Mouse (Mus musculus) kidney, postnatal 0 days (tissue): Measurements from ENCODE around the gene Syne1. TPM values are rescaled to one million over a fixed set of nuclear protein-coding genes. Genes with fewer than 3 reads are reported as not detected.

ENCODE experiments used
- ATAC-seq: fragments of 200-750 bp; cut with Nextera tagmentation; replicated peaks from 2 replicates; pipeline ENCODE4 v1.8.0; 2017; ENCODE audit warnings: low read depth, moderate number of reproducible peaks, moderate TSS enrichment, moderate library complexity; ENCODE audit not compliant: low FRiP score
- DNase-seq: peaks from one replicate; pipeline ENCODE4 v3.0.0-alpha.2; 2016; ENCODE audit warnings: low spot score
- H3K27ac ChIP-seq: fragments of 300-500 bp; sonication (generic); 2 replicates; pipeline ENCODE4 v1.5.1; 2014; ENCODE audit warnings: mild to moderate bottlenecking
- H3K27me3 ChIP-seq: fragments of 300-500 bp; sonication (generic); 2 replicates; pipeline ENCODE4 v1.6.1; 2014; ENCODE audit warnings: low read length, mixed read lengths; ENCODE audit not compliant: insufficient read depth
- H3K36me3 ChIP-seq: fragments of 300-500 bp; sonication (generic); 2 replicates; pipeline ENCODE4 v1.6.1; 2014; ENCODE audit warnings: low read length, mixed read lengths; ENCODE audit not compliant: insufficient read depth
- H3K4me1 ChIP-seq: fragments of 300-500 bp; sonication (generic); replicated peaks from 2 replicates; pipeline ENCODE4 v1.6.1; 2014; ENCODE audit warnings: antibody characterized with exemption, low read length, mixed read lengths; ENCODE audit not compliant: insufficient read depth
- H3K4me2 ChIP-seq: fragments of 300-500 bp; sonication (generic); 2 replicates; pipeline ENCODE4 v1.6.1; 2014; ENCODE audit warnings: mild to moderate bottlenecking, low read length, moderate library complexity, mixed read lengths
- H3K4me3 ChIP-seq: fragments of 300-500 bp; sonication (generic); replicated peaks from 2 replicates; pipeline ENCODE4 v1.5.1; 2014; ENCODE audit warnings: low read depth, low read length
- H3K9ac ChIP-seq: fragments of 300-500 bp; sonication (generic); 2 replicates; pipeline ENCODE4 v1.6.1; 2014; ENCODE audit warnings: low read depth, low read length
- H3K9me3 ChIP-seq: fragments of 300-500 bp; sonication (generic); replicated peaks from 2 replicates; pipeline ENCODE4 v1.6.1; 2016; ENCODE audit warnings: low read length, inconsistent platforms, mixed read lengths
- CTCF ChIP-seq: IDR thresholded peaks from 2 replicates; pipeline ENCODE4 v1.5.1; 2016; ENCODE audit warnings: antibody characterized with exemption, low read depth, mild to moderate bottlenecking, moderate library complexity
- WGBS: fragments of 180-500 bp; shearing (Covaris S2); extraction: QIAGEN DNeasy Blood & Tissue Kit; methylation state at CpG from one replicate; pipeline ENCODE4 v1.1.7; 2014; 5-methylcytosine and 5-hydroxymethylcytosine counted together
- polyA plus RNA-seq: library from polyadenylated mRNA; unstranded; fragments of >200 nt; fragmentation: Nextera tagmentation; extraction: Ambion mirVana; gene quantifications from 2 replicates; pipeline ENCODE4 v1.2.1, GENCODE M21; 2015

The Syne1 gene
- polyA plus RNA-seq, 1 experiment from 2014 or later, result 5.2 TPM

DNA sequence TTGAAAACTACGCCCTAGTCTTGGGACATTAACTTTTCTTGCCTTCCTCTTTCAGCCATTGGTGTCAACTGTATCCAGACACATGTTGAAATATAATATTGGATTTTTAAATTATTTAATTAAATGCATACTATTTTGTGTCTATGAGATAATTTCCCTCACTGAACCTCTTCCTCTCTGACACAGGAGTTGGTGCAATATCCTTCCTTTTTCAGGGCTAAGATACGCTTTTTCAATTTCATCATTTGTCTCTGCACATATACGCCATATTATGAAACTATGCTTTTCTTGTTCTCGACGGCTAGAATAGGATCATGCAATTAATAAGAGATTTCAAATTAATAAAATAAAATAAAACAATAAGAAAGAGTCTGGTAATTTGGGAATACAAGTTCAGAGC lies 4.9 kb downstream of the Syne1 start:
- TF ChIP-seq CTCF, result no peak
- no peak for DNase-seq
- 0 out of 2 replicates have a peak, but pooled peaks cover 2% of the 10 kb centered on the region for H3K27me3 ChIP-seq
- 90% methylated on average over 5 of the region's 5 CpGs for WGBS
- H3K4me1 ChIP-seq, result no peaks in the 10 kb centered on the region
- no peak overlapping the region for H3K9ac ChIP-seq
- H3K4me2 ChIP-seq, result no peak overlapping the region
- no peak for ATAC-seq
- H3K4me3 ChIP-seq, result no peak overlapping the region
- no peak overlapping the region for H3K27ac ChIP-seq
- H3K36me3 ChIP-seq, result no peaks in the 10 kb centered on the region
- H3K9me3 ChIP-seq, result no peaks in the 10 kb centered on the region

DNA sequence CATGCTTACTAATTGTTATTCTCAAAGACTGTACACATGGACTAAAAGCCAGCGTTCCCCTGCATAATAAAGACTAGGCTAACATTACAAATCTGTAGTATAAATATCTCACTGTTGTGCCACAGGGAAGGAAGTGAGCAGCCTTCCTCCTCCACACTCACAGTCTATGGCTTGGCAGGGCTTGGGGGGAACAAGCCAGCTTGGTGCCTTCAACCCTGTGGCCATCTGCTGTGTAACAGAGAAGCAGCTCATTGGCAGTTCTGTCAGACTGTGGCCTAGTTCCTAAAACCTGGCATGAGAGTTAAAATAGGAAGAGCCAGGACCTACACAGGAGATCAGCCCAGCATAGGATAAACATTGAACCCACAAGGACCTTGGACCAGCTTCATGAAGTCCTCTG lies 23.0 kb downstream of the Syne1 start:
- Histone ChIP-seq H3K36me3 (no peaks in the 10 kb centered on the region), H3K27ac (no peak overlapping the region), H3K9me3 (no peaks in the 10 kb centered on the region), H3K4me1 (no peaks in the 10 kb centered on the region), H3K4me2 (no peak overlapping the region), H3K27me3 (no peaks in the 10 kb centered on the region), H3K4me3 (no peak overlapping the region), H3K9ac (no peak overlapping the region)
- WGBS, result 73% methylated on average over 1 of the region's 1 CpGs
- no peak for DNase-seq
- ATAC-seq, result no peak
- no peak for TF ChIP-seq CTCF

DNA sequence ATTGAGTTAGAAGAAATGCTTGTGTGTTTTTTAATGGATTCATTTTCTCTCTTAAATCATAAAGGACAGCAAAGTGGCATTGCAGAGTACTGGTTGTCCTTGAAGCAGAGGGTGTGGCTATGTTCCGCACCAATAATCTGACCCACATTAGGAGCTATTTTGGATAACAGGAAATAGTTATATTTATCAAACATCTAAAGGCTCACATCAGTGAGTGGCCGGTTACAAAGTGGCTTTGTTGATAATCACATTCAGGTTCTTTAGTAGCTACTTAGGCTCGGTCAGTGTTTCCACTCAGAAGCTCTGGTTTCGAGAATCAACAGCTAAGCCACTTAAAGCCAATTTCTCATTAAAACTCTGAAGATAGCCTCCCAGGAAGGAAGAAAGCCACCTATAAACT lies 23.6 kb downstream of the Syne1 start:
- Histone ChIP-seq H3K27me3 (no peaks in the 10 kb centered on the region), H3K9me3 (no peaks in the 10 kb centered on the region), H3K4me2 (no peak overlapping the region), H3K9ac (no peak overlapping the region), H3K36me3 (no peaks in the 10 kb centered on the region), H3K4me1 (no peaks in the 10 kb centered on the region), H3K4me3 (no peak overlapping the region), H3K27ac (no peak overlapping the region)
- ATAC-seq (no peak), DNase-seq (no peak)
- no peak for TF ChIP-seq CTCF
- 70% methylated on average over 4 of the region's 4 CpGs for WGBS

DNA sequence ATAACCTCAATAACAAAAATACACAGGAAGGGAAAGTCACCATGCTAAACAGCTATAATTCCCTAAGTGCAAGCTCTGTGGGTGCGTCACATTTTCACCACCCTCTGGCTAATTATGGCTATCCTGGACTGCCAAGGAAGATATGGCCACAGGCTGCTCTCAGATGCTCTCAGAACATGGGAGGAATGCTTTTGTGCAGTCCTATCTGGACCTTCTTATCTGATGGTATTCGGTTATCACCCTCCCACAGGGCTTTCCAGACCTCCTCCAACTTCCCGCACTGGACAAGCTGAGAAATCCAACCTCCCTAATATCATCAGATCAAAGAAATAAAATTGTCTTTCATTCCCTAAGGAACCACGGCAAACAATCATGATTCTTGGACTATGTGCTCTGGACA lies 28.4 kb downstream of the Syne1 start:
- Histone ChIP-seq H3K4me2 (no peak overlapping the region), H3K27ac (no peak overlapping the region), H3K36me3 (no peaks in the 10 kb centered on the region), H3K4me3 (no peak overlapping the region), H3K9me3 (no peaks in the 10 kb centered on the region), H3K27me3 (no peaks in the 10 kb centered on the region), H3K9ac (no peak overlapping the region), H3K4me1 (no peaks in the 10 kb centered on the region)
- no peak for ATAC-seq
- WGBS, result 72% methylated on average over 4 of the region's 4 CpGs
- no peak for TF ChIP-seq CTCF
- no peak for DNase-seq

DNA sequence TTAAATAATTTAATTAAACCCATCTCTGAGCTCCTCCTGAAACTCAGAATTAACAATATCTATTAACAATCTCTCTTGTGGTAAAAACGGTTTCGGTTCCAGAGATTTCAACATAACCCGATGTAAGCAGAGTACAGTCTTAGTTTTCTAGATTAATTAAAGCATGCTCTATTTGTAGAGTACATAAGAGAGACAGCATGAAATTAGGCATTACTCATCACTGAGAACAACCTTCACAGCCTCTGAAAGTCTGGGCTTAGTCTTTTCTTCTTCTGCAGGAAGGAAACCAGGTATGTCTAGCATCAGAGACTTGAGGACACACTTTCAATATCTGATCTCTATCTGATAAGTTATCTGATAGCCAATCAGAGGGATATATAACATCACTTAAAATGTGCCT lies 29.0 kb downstream of the Syne1 start:
- ATAC-seq (no peak), DNase-seq (no peak)
- Histone ChIP-seq H3K27ac (no peak overlapping the region), H3K4me2 (no peak overlapping the region), H3K36me3 (no peaks in the 10 kb centered on the region), H3K9me3 (no peaks in the 10 kb centered on the region), H3K27me3 (no peaks in the 10 kb centered on the region), H3K4me1 (no peaks in the 10 kb centered on the region), H3K9ac (no peak overlapping the region), H3K4me3 (no peak overlapping the region)
- WGBS, result 89% methylated on average over 3 of the region's 3 CpGs
- no peak for TF ChIP-seq CTCF

DNA sequence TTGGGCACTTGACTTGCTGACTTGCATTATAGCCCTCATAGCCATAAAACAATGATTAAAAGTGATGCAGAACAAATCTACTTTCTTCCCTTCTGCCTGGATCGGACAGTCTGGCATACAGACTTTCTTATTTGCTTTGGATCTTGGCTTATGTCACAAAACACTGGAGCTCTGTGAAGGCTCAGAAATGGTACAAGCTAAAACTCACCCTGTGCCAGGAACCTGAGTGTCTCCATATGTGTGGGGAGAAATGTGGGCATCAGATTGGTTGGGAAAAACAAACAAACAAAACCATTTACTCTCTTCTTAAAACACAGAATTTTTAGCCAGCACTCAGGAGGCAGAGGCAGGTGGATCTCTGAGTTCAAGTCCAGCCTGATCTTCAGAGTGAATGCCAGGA lies 30.6 kb downstream of the Syne1 start:
- DNase-seq, result no peak
- TF ChIP-seq CTCF, result no peak
- no peak overlapping the region for H3K4me2 ChIP-seq

DNA sequence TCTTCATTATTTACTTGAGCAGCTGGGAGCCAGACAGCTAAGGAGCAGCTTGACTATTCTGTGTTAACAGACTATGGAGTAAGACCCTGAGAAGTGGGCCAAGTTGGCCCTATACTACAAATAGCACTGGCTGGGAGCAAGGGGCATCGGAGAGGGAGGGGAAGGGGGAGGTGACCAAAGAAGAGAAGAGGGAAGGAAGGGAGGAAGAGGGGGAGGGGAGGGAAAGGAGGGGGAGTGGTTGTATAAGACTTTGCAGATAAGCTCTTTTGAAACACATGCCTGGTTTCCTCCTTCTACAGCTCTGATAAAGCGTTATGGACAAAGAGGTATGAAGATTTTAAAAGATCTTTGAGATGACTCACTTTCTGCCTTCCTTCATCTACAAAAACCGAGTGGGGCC lies 36.0 kb downstream of the Syne1 start:
- ATAC-seq (no peak), DNase-seq (no peak)
- Histone ChIP-seq H3K27ac (no peak overlapping the region), H3K36me3 (no peaks in the 10 kb centered on the region), H3K4me2 (no peak overlapping the region), H3K9ac (no peak overlapping the region), H3K9me3 (no peaks in the 10 kb centered on the region), H3K4me3 (no peak overlapping the region), H3K27me3 (no peaks in the 10 kb centered on the region), H3K4me1 (no peaks in the 10 kb centered on the region)
- WGBS, result 14% methylated on average over 3 of the region's 3 CpGs
- no peak for TF ChIP-seq CTCF

More for the DNA sequence above, 30.6 kb downstream of the Syne1 start:
- WGBS, result 78% methylated on average over 1 of the region's 1 CpGs
- Histone ChIP-seq H3K4me3 (no peak overlapping the region), H3K36me3 (no peaks in the 10 kb centered on the region), H3K9me3 (no peaks in the 10 kb centered on the region), H3K27me3 (no peaks in the 10 kb centered on the region), H3K4me1 (no peaks in the 10 kb centered on the region), H3K9ac (no peak overlapping the region), H3K27ac (no peak overlapping the region)
- no peak for ATAC-seq
